Mouse (Mus musculus): ENCODE data around the gene Ackr3.

Ackr3 gene

DNA sequence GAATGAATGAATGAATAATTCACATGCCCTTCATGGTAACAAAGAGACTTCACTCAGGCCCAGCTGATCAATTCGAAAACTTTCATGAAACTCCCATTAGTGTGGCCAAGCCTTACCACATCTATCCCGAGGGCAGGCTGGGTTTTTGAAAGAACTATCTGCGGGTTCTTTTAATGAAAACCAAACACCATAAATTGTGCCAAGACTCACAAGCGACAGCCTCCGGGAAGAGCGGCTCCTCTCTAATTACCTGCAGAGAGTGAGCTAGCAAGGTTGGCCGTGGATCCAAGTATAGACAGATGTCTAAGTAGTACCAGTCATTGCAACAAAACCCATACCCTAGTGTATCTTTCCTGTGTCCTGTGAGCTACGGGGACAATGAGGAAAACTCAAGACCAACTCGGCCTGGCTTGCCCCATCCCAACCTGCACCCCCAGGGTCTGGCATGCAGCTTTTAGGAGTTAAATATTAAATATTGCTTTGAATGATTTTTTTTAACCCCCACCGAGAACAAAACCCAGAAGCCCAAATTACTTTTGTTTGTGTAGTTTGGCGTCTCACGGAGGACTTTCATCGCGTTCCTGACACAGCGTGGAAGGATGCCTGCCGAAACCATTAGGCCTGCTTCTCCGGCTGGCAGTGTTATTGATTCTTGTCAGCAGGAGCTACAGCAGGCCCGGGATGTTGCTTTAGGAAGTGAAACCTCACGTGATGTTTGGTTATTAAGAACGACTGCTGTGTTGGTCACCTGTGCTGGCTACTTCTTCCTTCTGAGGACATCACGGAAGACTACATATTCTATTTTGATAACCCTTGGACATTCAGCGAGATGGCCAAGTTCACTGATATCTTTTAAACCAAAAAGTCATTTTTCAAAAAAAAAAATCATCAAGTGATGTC, 28.1 kb downstream of the Ackr3 start:
- DNase-seq: no peak

DNA sequence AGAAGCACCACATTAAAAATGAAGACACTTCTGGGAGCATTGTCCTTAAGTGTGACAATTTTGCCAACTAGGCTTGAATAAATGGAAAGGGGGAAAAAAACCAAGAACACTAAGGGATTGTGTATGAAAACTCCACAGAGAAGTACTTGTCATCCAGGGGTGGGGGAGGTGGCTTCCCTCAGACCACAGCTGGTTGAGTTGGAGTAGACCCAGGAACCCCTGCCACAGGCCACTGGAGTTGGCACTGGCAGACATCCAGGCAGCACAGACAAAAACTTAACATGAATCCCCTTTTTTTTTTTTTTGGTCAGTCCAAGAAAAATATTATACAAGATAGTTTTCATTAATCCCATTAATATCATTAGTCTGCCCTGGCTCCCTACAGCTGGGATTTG, 28.7 kb downstream of the Ackr3 start:
- DNase-seq: no peak

DNA sequence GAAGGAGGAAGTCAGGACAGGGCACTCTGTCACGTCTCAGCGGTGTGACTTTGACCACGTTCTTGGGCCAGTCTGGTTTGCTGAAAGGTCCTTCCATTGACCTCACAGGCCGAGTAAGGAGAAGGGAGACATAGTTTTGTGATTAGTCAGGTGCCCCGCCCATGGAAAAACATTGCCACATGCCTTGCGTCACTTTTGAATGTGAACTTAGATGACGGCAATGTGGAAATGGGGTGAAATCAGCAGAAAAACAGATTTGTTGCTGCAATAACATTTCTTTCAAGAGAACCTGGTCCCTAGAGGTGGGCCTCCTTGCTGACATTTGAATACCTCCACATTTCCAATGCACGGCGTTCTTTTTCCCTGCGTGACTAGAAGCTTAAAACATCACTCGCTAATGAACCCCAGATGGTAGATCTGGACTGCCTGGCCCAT, 30.9 kb downstream of the Ackr3 start:
- no peak for DNase-seq

DNA sequence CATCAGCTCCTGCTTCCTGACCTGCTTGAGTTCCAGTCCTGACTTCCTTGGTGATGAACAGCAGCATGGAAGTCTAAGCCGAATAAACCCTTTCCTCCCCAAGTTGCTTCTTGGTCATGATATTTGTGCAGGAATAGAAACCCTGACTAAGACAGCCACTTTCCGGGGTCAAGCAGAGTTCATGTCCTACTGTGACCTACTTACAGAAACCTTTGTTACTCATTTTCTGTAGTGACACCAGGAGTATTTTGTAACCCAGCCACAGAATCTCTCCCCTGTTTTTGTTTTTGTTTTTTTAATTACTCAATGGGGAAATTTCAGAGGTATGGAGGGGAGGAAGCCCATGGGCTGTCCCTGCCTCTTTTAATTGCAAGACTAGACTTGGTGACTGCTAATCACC, 32.9 kb downstream of the Ackr3 start:
- no peak for DNase-seq

DNA sequence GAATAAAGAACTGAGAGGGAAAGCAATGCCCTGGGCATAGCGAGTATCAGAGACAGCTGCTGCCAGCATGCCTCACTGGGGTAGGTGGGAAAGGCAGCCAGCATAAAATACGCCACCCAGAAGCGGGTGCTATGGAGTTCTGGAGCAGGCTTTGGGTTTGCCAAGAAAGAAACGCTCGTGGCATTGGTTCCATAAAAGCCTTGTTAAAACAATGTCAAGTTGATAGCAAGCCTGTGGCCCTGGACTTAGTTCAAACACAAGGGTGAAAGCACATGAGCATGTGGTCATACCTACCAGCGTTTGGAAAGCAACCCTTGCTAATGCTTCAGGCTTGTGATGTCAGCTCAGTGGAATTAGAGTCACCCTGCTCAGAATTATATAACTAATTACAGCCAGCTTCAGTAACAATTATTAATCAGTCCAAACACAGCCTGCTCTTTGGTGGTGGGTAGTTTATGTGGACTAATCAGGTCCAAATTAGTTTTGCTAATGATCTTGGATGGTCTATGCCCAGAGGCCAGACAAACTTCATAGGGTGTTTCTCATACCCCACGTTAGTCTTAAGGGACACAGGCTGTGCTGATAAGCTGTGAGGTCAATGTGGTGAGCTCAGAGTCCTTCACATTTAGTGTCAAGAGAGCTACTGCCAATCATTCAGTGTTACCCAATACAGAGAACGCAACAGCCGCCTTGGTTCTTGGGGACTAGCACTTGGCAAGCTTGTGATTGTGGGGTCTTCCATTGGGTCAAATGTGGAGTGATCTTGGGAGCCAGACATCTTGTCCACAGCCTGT, 34.5 kb downstream of the Ackr3 start:
- DNase-seq: no peak

DNA sequence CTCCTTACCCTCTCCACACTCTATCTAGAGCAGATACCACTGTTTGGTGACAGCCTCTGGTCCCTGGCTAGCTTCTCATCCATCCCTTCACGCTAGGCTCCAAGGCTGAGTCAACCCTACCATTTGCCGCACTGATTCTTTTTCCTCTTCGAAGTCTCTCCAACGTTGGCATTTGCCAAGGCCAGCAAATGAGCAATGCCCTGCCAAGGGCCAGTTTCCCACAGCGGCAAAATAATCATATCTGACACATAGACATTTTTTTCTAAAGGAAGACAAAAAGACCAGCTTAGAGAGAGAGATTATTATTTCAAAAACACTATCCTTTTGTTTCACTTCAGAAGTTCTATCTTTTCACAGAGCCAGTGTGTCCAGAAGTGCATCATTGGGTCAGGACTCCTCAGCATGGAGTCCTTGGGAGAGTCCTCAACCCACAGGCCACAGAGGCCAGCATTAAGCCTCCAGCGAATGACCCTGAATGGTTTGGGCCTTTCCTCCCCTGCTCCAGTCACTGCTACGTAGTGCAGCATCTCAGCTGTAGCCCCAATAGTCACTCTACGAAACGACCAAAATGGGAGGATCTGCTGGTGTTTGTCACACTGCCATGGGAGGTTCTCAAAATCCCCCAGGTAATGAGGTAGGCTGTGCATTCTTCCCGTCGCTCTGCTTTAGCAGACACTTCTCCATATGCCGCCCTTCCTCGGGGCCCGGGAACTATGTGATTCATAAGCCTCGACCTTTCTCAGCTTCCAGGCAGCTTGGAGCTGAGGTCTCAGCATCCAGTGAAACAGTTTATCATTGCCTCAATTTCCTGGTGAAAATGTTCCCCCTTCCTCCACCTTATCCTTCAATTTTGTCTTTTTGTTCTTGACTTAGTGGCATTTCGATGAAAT, 35.8 kb downstream of the Ackr3 start:
- no peak for DNase-seq

DNA sequence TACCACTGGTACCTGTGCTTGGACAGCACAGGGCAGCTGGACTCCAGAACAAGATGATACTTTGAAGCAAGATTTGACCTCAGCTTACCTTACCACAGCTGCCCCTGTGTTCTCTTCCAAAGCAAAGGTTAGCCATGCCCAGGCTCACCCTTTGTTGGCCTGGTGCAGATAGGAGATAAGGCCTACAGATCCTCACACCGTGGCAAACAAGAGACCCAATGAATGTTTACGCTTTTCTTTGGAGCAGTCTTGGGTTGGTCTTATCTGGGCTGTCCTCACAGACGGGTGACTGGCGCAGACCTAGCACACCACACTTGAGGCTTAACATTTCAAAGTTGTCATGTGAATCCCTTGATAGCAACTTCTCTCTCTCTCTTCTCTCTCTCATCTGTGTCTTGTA, 36.5 kb downstream of the Ackr3 start:
- no peak for DNase-seq

DNA sequence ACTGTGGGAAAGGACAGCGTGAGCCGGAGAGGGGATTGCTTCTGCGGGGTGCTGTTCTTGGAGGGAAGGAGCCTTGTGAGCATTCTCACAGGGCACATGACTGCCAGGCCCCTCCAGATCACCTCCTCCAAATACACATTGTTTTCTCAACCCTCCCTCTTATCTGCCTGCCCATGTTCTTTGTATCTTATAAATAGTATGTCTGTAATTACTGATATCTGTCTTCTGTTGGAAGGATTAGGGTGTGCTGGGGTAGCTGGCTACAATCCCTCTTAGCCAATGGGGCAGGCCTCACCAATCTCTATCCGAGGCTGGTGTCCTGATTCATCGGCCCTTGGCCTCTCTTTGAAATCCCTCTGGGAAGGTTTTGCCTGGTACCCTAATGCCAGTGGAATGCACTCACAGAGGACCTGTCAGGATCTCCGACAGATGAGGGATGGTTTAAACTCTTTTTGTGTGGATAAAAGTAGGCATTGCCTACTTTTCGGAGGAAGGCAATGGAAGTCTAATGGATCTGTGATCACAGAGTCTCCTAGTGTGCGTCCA, 38.7 kb downstream of the Ackr3 start:
- no peak for DNase-seq

DNA sequence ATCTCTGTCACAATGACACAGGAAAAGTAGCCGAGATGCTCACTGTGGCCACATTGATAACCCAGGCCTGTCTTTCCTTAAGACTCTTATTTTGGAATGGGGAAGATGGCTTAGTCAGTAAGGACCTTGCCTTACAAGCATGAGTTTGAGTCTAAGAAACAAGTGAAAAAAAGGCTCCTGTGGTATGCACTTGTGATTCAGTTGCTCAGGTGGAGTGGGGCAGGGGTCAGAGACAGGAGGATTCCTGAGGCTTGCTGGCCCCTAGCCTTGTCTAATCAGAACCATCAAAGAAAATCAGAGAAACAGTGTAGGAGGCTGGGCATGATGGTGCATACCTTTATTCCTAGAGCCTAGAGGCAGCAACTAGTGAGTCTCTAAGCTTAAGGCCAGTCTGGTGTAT, 40.8 kb downstream of the Ackr3 start:
- no peak for DNase-seq

DNA sequence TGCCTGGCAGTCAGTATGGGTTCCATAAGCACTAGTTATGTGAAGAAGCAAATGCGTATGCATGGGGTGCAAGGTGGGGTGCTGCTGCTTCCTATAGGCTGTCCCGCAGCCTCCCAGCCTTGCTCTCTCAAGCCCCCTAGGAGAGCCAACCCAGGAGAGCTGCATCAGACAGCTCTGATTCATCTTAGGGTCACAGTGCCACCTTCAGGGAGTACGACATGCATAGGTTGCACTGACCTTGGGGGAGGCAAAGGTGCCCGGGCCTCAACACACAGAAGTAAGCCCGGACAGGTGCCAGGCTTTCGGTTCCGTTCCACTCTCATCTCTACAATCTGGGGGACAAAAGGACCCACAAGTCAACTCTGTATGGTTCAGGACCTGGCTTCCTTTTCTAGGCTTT, 41.8 kb downstream of the Ackr3 start:
- no peak for DNase-seq

DNA sequence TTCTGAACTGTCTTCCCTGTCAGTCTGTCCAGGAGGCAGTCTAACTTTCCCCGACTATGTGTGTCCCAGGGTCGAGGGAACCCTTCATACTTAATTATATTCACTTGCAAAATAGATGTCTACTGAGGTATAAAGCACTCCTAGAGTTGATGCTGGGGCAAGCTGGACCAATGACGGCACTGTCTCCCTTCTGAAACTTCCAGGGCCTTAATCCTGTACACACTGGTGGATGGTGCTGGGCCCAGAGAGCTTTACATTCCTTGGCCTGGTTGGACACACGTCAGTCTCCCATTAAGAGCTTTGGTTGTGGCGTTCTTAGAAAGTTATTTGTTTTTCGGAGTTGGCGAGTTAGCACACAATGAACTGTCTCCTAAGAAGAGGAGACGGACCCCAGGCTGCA, 42.3 kb downstream of the Ackr3 start:
- DNase-seq: no peak

DNA sequence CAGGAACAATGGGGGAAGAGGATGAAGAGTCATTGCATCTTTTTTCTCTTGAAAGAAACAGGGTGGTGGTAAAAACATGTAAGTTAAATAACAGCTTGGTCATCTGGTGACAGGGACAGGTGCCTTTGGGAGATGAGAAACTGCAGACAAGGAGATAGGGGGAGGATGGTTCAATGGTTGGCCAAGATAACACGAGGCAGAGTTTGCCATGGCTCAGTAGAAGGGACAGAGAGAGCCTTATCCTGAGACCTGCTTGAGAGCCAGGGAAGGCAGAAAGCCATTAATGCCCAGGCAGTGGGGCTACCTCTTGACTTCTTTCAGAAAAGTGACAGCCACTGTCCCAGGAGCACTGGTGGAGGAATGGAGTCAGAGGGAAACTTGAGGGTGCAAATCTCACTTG, 43.0 kb downstream of the Ackr3 start:
- no peak for DNase-seq

DNA sequence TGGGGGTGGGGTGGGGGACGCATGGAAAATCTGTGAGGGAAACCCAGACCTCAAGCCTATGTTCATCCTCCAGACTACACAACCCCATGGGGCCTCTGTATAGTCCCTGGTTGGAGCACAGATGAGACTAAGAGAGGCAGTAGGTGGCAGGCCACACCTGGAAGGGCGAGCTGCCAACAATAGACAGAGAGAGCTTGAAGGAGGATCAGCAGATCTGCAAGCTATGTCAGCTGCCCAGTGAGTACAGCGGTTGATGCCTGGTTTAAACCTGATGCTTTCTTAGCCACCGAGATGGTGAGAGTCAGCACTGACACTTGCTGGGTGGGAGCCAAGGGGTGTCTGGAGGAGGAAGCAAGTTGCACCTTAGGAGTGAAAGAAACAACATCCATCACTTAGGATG, 43.5 kb downstream of the Ackr3 start:
- no peak for DNase-seq

DNA sequence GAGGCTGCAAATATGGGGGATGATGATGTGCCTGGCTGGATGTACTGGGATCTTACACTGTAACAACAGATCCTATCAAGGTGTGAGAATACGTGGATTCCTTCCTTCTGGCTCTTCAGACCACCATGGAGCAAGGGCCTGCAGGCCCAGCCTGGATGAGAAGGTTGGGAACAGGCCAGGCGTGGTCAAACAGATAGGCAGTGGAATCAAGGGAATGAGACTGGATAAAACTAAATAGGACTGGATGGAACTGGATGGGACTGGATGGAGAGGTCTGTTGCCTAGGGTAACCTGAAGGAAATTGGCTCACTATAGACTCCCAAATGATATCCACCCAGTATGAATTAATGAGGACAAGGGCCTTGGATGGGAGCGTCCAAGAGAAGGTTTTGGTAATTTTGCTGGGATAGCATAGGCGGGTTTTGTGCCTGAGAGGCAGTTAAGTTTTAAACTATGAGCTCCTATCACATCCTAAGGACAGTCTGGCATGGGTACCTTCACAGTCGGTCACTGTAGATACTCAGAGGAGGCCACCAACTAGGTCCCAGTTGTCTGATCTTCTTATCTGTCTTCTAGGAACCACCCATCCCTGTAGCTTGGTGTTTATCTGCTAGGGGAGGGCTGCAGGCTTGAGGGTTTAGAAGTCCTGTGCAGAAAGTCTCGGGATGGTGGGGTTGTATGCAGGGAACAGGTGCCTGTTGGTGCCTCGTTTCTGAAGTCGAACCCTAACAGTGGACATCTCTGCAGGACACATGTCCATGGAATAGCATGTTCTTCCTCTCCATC, 44.2 kb downstream of the Ackr3 start:
- no peak for DNase-seq

DNA sequence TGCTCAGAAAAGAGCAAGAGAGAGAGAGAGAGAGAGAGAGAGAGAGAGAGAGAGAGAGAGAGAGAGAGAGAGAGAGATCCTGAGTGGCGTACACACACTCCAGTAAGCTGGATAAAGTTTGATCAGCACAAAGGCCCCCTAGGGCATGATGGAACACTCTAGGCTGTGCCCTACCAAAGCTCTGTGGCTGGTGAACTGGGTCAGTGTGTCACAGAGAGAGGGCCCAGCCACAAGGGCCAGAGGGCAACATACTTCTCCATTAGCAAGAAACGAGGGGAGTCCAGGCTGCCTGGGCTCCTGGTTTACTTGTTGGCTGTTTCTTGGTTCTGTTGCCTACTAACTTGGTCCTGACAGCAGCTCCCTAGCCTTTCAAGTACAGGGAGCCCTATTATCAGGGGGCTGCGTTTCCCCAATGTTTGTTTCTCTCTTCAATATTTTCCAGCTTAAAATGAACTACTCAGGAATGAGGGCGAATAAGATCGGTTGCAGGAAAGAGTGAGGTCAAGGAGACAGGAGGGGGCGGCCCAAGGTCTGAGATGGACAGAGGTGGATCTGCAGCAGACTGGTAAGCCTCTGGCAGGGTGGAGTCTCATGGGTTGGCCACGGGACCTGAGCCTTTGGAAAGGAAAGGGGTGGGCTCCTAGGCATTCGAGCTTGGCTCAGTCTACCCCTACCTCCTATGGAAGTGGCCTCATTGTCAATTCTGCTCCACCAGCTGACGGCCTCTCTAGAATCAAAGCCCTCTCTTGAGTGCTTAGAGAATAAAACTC, 45.4 kb downstream of the Ackr3 start:
- DNase-seq: no peak

DNA sequence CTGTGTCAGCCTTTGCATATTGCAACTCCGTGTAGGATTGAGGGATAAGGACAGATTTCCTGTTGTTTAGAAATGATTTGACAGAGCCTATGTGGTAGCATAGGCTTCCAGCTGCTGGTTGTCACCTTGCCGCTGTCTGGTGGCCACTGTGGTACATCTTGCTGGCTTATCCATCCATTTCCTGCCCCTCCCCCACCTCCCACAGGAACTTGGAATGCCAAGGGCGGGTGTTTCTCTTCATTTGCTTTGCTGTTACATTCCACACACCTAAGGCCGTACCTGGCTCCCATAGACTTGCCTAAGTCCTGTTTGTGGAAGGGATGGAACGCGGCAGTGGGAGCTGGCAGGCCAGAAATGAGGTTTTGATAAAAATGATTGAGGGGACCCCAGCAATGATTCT, 46.6 kb downstream of the Ackr3 start:
- DNase-seq: no peak

DNA sequence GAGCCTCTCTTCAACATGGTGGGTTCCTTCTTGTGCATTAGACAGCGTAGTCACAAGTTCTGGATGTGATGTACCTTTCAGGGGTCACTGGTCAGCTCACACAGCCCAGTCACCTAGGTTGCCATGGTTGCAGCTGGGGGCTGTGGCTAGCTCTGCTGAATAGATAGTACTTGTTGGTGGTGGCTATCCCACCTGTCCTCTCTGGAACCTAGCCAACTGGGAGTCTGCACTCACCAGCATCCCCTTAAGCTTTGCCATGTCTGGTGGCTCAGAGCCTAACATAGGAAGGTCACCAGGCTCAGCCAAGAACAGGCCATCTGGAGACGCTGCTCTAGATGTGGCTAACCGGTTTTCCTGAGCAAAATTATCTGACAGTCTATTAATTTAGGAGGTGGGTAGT, 47.4 kb downstream of the Ackr3 start:
- DNase-seq: no peak

DNA sequence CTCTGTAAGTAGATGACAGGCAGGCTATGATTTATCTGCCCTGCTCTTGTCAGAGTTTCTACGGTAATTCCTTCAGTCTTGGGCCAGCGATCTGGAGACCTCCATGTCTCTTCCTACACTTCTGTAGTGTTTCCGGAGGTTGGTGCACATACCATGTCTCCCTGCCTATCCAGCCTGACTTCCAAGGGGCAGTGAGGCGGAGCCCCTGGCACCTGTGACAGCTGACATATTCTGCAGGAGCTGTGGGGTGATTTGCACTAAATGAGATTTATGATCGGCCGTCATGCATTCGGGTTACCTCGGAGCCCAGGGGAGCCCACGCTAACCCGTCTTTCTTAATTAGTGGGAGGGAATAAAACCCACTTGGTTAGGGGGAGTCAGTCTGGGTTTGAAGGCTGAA, 49.7 kb downstream of the Ackr3 start:
- no peak for DNase-seq

DNA sequence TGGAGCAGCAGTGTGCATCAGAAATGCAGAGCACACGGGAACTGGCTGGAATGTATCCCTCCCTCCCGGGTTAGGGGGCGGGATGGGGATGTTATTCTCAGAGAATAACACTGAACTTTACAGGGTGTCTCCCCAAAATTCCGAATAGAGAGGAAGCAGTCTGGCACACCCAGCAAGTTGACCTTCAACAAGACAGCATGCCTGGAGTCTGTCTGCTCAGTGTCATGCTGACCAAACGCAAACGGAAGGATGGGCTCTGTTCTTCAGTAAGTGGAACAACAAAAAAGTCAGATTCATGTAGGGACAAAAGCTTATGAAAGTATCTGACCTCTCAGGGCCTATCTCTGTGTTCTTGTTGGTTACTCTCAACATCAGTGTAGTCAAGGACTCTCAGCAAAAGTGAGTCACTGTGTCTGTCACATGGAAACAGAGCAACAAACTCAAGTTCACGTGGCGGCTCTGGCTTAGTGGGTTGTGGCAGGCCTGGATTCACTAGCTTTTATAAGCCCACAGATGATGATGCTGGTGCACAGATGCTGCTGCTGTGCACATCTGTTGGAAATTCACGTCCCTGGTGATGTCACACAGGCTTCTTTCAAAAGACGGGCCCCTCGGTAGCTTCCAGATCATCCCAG, 54.6 kb downstream of the Ackr3 start:
- no peak for DNase-seq

DNA sequence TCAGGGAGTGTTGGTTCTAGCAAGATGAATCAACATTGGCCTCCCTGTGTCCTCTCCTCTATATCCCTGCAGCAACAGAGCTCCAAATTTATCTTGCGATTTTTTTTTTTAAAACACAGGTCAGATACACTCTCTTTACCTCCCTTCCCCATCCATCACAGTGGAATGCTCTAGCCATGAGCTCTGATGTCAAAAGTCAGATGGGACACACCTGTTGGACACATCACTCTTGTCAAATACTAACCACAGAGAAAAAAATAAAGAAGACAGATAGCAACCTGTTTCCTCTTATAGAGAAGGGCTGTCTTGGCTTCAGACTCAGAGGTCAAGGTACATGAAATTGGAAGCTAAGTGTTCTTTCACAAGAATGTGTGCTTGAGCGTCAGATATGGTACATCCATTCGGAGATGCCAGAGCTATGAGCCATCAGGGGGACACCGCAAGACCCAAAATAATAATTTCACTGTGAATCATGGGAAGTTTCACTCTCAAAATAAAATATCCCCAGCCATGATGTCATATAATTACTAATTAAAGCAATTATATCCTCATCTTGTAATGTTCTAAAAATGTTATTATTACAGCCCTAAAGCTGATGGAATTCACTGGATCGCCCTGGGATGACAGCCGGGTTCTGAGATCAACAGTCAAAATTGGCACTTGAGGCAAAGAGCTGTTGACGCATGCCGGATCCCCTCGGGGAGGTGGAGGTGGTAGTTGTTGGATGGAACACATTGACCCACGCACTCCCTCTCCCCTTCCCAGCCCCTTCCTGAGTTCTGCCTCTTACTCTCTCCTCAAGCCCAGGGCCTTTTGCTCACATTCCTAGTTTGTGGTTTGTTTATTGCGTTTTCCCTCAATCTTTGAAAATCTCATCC, 57.2 kb downstream of the Ackr3 start:
- no peak for DNase-seq

Data from thymus, postnatal 25 days (tissue).